Mouse (Mus musculus): ENCODE results near the gene Ly6g6e. TPM values are rescaled to one million over a fixed set of nuclear protein-coding genes. Genes with fewer than 3 reads are reported as not detected.
A peak's percentile ranks its signal among the peaks of the same experiment; 100 is the strongest.

The Ly6g6e gene
- polyA plus RNA-seq, 1 experiment = 1.3 TPM

DNA sequence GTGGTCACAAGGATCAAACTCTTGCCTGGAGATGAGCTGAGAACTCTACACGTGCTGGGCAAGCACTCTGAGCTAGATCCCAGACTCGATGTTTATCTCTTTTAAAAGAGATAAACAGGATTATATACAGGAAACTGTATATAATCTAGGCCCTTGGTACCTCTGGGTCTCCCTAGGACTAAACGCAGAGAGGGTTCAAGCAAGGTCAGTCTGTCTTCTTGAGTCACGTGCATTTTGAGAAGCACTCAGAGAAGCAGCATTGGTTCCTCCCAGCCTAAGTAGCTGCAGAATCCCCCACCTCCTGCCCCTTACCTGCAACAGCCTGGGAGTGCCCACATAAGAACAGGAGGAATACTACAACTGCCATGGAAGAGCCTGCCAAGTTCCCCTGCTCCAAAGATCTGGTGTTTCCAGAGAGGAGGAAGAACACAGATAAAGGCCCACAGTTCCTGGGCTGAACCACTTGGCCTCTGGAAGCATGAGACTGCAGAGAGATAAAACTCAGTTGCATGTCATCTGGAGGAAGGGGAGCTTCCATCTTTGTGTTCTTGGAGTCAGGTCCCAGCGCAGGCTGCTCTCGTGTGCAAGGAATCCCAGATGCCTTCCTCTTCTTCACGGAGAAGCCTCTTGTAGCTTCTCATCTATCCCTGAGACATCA is 8.6 kb downstream of the Ly6g6e start, which contains the start of gene Ly6g6f:
Gene Ly6g6f, minus strand, starts transcription at position 403 of the 658 bp plus-strand sequence.
- Histone ChIP-seq H3K36me3 (ENCODE audit: control insufficient read depth, insufficient read depth, low read length) (no peaks in the 10 kb centered on the region), H3K4me3 (ENCODE audit: low read depth, low read length) (no peak within 1 kb of the TSS), H3K27ac (ENCODE audit: insufficient read depth, low read depth, low read length) (no peak within 1 kb of the TSS), H3K4me1 (ENCODE audit: control insufficient read depth, insufficient read depth, insufficient read length, low read length) (peaks cover 9% of the 10 kb centered on the region; the same call in 1 of the 2 replicates), H3K27me3 (ENCODE audit: control insufficient read depth, insufficient read depth, low read length) (no peaks in the 10 kb centered on the region)
- TF ChIP-seq CTCF (IDR thresholded peaks at IDR 0.05; ENCODE audit: extremely low read depth, insufficient read length, insufficient replicate concordance, low read depth, low read length) (no peak), POLR2A (IDR thresholded peaks at IDR 0.05; ENCODE audit: low read depth, low read length) (no peak)
- WGBS = 68% methylated on average over 7 of the region's 7 CpGs

DNA sequence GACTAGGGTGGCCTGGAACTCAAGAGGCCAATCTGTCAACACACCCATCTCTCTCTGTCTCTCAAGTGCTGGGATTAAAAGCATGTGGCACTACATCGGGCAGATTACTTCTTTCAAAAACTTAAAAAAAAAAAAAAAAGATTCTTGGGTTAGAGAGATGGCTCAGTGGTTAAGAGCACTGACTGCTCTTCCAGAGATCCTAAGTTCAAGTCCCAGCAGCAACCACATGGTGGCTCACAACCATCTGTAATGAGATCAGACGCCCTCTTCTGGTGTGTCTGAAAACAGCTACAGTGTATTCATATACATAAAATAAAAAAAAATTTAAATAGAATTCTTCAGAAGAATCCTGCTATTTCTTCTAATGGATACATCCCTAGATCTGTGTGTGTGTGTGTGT is 11.4 kb downstream of the Ly6g6e start:
- Histone ChIP-seq H3K4me3 (ENCODE audit: low read depth, low read length) (no peak overlapping the region), H3K27ac (ENCODE audit: insufficient read depth, low read depth, low read length) (no peak overlapping the region), H3K36me3 (ENCODE audit: control insufficient read depth, insufficient read depth, low read length) (peaks cover 20% of the 10 kb centered on the region), H3K27me3 (ENCODE audit: control insufficient read depth, insufficient read depth, low read length) (no peaks in the 10 kb centered on the region), H3K4me1 (ENCODE audit: control insufficient read depth, insufficient read depth, insufficient read length, low read length) (peaks cover 6% of the 10 kb centered on the region; the same call in 1 of the 2 replicates)
- WGBS = 43% methylated on average over 2 of the region's 2 CpGs
- TF ChIP-seq CTCF (IDR thresholded peaks at IDR 0.05; ENCODE audit: extremely low read depth, insufficient read length, insufficient replicate concordance, low read depth, low read length) (no peak), POLR2A (IDR thresholded peaks at IDR 0.05; ENCODE audit: low read depth, low read length) (no peak)

- Histone ChIP-seq H3K4me1 (ENCODE audit: control insufficient read depth, insufficient read depth, insufficient read length, low read length) (0 out of 2 replicates have a peak, but pooled peaks cover 3% of the 10 kb centered on the region), H3K27ac (ENCODE audit: insufficient read depth, low read depth, low read length) (peak within 1 kb of the TSS; percentile 93), H3K4me3 (ENCODE audit: low read depth, low read length) (peak within 1 kb of the TSS; percentile 73), H3K27me3 (ENCODE audit: control insufficient read depth, insufficient read depth, low read length) (no peaks in the 10 kb centered on the region), H3K36me3 (ENCODE audit: control insufficient read depth, insufficient read depth, low read length) (peaks cover 25% of the 10 kb centered on the region)
- WGBS = 2% methylated on average over 64 of the region's 67 CpGs
- TF ChIP-seq CTCF (IDR thresholded peaks at IDR 0.05; ENCODE audit: extremely low read depth, insufficient read length, insufficient replicate concordance, low read depth, low read length) (no peak), POLR2A (IDR thresholded peaks at IDR 0.05; ENCODE audit: low read depth, low read length) (peak; percentile 86)
Measured at GRCm38 (mm10) chr17:35088825-35089644, 12.3 kb downstream of the Ly6g6e start, which contains the start of gene Abhd16a. Gene Abhd16a, plus strand, starts transcription at chr17:35089263.

- H3K27ac ChIP-seq (ENCODE audit: insufficient read depth, low read depth, low read length) = peak overlapping the region; percentile 93; the same call in 1 of the 2 replicates
- 56% methylated on average over 8 of the region's 8 CpGs for WGBS
- no peaks in the 10 kb centered on the region for H3K4me1 ChIP-seq (ENCODE audit: control insufficient read depth, insufficient read depth, insufficient read length, low read length)
- H3K27me3 ChIP-seq (ENCODE audit: control insufficient read depth, insufficient read depth, low read length) = no peaks in the 10 kb centered on the region
- H3K4me3 ChIP-seq (ENCODE audit: low read depth, low read length) = peak overlapping the region; percentile 30
- TF ChIP-seq POLR2A (IDR thresholded peaks at IDR 0.05; ENCODE audit: low read depth, low read length) (no peak), CTCF (IDR thresholded peaks at IDR 0.05; ENCODE audit: extremely low read depth, insufficient read length, insufficient replicate concordance, low read depth, low read length) (no peak)
- H3K36me3 ChIP-seq (ENCODE audit: control insufficient read depth, insufficient read depth, low read length) = peaks cover 35% of the 10 kb centered on the region
Measured at GRCm38 (mm10) chr17:35090166-35090932, 13.6 kb downstream of the Ly6g6e start.

DNA sequence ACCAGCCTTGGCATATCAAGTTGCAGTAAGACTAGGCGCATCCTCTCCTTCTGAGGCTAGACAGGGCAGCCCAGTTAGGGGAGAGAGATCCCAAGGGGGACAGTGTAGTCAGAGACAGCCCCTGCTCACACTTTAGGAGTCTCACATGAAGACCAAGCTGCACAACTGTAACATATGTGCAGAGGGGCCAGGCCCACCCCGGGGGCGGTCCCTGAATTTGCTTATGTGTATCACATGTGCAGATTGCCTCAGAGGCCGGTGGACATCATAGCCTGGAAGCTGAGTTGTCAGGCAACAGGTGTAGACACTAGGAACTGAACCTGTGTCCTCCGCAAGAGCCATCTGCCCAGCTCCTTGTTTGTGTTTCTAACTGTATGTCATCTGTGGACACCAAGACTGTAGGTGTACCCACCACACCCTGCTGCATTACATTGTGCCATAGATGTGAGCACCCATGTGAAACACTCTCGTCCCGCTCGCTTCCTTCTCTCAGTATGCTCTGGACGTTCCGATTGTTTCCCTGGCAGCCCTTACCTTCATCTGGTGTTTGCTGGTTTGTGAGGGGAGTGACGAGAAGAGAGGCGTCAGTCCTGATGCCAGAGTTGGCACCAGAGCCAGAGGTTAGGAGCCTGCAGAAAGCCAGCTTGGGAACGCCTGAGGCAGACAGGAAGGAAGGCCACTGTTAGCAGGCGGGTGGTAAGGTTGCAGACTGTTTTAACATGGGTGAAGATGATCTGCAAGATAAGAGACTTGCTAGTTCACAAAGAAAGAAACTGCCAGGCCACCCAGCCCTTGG is 15.9 kb downstream of the Ly6g6e start:
- H3K36me3 ChIP-seq (ENCODE audit: control insufficient read depth, insufficient read depth, low read length) = peaks cover 50% of the 10 kb centered on the region
- WGBS = 92% methylated on average over 14 of the region's 14 CpGs
- TF ChIP-seq CTCF (IDR thresholded peaks at IDR 0.05; ENCODE audit: extremely low read depth, insufficient read length, insufficient replicate concordance, low read depth, low read length) (no peak), POLR2A (IDR thresholded peaks at IDR 0.05; ENCODE audit: low read depth, low read length) (no peak)
- H3K4me1 ChIP-seq (ENCODE audit: control insufficient read depth, insufficient read depth, insufficient read length, low read length) = no peaks in the 10 kb centered on the region
- H3K27ac ChIP-seq (ENCODE audit: insufficient read depth, low read depth, low read length) = no peak overlapping the region
- H3K4me3 ChIP-seq (ENCODE audit: low read depth, low read length) = no peak overlapping the region
- H3K27me3 ChIP-seq (ENCODE audit: control insufficient read depth, insufficient read depth, low read length) = no peaks in the 10 kb centered on the region

Data from small intestine, adult 2 months (tissue).